Mouse (Mus musculus): ENCODE data around the gene Inpp4b.

Inpp4b gene

DNA sequence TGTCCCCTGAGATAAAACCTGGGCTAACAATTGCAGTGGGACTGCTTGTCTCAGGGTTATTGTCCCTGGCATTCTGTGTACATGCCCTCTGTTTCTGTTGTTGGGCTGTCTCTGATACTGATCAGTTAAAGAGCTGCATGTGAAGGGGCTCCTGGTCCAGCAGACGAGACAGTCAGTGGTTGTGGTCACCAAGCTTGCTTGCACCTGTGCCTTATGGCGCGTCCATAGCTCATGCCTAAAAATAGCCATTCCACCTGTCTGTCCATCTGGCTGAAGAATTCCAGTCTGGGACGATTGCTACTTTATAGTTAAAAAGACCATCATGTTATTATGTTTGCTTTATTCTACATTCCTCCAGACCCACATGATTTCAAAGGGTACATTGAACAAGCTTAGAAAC is 510.8 kb downstream of the Inpp4b start:
- peak; percentile 86 to 89 for DNase-seq

GRCm38 (mm10) chr8:81854543-81854942 is 512.2 kb downstream of the Inpp4b start:
- DNase-seq, result no peak

DNA sequence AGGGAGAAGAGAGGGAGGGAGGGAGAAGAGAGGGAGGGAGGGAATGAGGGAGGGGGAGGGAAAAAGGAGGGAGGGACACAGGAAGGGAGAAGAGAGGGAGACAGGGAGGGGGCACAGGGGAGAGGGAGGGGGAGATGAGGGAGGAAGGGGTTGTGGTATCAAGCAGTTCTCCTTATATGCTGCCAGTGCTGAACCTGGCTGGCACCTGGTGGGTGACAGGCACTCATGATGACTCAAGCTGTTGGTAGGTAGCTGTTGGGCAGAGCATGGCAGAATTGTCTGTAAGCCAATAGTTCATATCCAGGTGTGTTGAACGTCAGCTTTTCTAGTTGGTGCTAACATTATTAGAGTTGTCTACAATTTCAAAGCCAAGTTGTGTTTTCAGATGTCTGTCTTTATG is 512.7 kb downstream of the Inpp4b start:
- DNase-seq, result no peak

GRCm38 (mm10) chr8:81856120-81856519 is 513.8 kb downstream of the Inpp4b start:
- no peak for DNase-seq

- DNase-seq, result no peak
Observed at GRCm38 (mm10) chr8:81856608-81857007, 514.3 kb downstream of the Inpp4b start.

DNA sequence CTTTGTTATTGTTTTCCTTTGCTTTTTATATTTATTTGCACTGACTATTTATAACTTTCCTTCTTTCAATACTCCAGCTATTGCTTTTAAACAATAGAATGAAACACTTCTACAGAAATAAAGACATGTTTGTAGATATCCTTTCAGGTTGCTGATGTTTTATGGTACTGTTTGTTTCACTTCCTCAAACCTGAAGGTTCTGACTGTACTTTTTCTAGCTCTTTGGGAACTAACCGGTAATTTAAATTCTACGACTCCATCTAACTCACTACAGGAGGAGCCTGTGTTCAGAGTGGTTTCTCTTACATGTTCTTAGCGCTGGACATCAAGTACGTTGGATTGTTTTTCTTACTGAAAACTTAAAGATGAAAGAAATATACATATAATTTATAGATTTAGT is 516.0 kb downstream of the Inpp4b start:
- DNase-seq, result no peak

DNA sequence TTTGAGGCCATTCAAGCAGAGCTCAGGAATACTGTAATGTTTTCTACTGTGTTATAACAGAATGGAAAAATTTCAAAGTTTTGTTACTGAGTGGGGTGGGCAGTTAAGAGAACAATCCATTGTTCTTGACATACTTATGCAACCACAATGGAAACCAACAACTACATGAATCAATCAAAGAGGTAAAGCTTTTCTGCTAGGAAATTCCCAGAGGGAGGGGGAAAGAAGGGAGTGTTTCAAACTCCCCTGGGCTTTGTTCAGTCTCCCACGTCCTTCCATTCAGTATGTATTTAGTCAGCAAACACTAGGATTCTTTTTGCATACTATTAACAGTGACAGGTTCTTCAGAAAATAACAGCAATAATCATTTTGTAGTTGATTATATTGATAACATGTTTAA is 517.4 kb downstream of the Inpp4b start:
- DNase-seq, result no peak

- DNase-seq, result no peak
Observed at GRCm38 (mm10) chr8:81861311-81861710, 519.0 kb downstream of the Inpp4b start.

- no peak for DNase-seq
Observed at GRCm38 (mm10) chr8:81862738-81863137, 520.4 kb downstream of the Inpp4b start.

GRCm38 (mm10) chr8:81864318-81864717 is 522.0 kb downstream of the Inpp4b start:
- no peak for DNase-seq

DNA sequence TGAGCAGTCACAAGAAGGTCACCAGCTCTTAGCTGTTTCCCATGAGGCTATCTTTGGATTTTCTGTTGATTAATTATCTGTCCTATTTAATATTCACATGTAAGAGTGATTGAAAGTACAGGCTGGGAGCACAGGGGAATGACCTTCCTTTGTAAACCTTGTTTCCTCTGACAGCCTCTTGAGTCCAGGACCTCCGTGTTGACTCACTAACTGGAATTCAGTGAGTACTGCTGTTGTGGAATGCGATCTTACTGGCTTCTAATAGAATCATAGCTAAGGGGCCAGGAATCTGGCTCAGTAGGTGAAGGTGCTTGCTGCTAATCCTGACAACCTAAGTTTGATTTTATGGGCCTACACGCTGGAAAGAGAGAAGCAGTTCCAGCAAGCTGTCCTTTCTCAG is 523.3 kb downstream of the Inpp4b start:
- DNase-seq, result no peak

DNA sequence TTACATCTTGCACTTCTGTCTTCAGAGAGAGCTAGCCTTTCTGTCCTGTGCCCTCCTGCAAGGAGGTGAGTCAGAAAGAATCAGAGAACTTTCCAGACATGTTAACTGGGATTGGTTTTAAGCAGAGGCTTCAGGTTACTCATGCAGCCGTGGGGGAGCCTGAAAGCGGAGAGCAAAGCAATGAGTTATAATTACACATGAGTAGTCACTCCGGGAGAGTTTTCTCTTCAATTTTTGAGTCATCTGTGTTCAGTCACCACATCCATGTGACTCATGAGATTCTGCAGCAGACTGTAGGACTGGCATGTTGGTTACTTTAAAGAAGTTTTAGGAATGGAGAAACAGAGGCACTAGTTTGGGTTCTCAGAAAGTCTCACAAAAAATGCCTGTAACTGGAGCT is 524.7 kb downstream of the Inpp4b start:
- DNase-seq, result no peak

DNA sequence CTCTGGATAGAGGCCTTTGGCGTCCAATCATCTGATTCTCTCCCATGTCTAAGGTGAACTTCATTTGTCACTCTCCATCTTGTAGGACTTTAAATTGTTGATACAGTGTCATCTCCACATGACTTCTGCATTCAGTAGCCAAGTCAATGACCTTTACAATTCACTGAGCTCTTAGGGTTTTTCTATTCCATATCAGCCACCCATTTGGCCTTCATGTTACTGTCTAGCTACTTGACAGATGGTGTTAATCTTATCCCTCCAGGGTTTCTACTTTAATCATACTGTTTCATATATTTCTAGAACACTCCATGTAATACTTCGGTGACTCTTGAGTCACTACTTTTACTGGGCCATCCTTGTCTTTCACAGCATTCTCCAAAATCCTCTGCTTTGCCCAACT is 528.1 kb downstream of the Inpp4b start:
- DNase-seq, result no peak

DNA sequence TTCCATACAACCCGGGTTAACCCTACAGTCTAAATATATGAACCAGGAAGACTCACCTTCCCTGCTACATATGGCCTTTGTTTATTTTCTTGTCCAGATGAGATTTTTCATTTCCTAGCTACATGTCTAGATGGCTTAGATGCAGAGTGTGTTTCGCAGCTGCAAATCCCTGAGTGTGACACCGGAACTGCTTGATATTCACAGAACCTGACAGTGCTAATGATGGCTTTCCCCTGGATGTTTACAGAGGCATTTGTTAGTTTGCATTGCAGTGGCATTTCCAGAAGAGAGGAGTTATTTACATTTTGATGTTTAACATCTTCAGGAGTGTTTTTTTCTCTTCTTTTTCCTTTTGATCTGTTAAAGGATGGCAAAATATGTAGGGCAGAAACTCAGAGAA is 537.7 kb downstream of the Inpp4b start:
- no peak for DNase-seq

GRCm38 (mm10) chr8:81884195-81884594 is 541.8 kb downstream of the Inpp4b start:
- DNase-seq, result peak; percentile 16 to 20

- DNase-seq, result no peak
Observed at GRCm38 (mm10) chr8:81888843-81889242, 546.5 kb downstream of the Inpp4b start.

- DNase-seq, result no peak
Observed at GRCm38 (mm10) chr8:81893292-81893691, 550.9 kb downstream of the Inpp4b start.

DNA sequence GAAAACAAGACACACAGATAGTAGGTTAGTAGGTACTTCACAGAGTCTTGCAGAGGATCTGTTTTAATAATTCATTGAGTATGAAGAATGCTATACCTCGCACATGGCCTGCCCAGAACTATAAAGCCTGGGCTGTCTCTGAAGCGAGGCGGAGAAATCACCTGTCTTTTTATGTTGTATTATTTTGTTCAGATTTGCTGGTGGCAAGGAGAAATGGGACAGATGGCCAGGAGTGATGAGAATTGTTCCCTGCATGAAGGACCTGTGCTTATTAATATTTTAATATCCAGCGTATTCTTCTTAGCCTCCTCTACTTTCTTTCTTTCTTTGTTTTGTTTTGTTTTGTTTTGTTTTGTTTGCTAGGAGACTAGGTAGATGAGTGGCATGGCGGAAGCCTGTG is 604.5 kb downstream of the Inpp4b start:
- DNase-seq, result peak; percentile 37 to 39

DNA sequence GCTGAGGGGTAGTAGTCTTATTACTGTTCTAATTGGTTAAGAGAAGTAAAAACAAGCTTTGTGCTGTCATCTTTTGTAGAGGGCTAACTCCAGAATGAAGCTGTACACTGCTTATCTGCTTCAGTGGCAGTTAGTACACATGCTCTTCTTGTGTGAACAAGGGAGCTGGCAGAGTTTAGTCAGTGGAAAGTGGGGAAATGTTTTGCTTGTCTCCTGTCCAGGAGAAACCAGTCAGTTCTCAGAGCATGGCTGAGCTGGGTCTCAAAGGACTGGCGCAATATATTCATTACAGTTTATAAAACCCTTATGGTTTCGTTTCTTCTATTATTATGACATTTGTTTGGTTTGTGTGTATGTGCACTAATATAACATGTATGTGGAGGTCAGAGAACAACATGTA is 610.7 kb downstream of the Inpp4b start:
- no peak for DNase-seq

DNA sequence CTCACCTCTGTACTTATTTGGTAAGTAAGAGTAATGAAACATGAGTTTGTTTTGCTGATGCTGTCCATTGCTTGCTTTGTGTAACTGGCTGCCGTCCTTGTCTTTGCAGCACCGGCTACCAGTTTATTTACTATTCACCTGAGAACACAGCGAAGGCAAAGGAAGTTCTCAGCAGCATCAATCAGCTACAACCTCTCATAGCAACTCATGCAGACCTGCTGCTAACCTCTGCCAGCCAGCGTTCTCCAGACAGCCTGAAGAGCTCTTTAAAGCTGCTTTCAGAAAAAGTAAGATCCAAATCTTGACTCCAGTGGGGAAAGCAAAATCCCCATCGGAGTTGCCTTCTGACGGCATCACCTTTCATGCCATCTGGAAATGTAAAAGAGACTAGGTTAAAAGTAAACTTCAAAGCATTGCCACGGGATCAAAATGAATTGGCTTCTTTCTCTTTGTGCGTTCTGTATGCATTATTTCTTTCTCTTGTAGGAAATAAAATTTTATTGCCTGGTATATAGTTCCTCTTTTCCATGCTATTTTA is 642.8 kb downstream of the Inpp4b start:
- DNase-seq, result no peak

DNA sequence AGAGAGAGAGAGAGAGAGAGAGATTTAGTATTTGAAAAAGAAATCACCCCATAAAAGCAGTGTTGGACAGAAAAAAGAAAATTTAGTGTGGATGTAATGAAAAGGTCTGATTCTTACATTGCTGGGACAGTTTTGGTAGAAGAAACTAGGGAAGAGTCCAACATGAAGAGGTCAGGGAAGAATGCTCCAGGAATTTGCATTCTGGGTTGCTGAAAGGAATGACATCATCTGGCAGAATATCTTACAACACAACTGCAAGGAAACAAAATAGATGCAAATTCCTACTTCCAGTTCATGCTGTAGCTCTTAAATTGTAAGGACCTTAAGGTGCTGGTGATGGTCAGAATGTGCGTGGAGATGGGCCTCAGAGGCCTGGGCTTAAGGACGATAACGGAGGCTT is 650.6 kb downstream of the Inpp4b start:
- DNase-seq, result no peak

DNA sequence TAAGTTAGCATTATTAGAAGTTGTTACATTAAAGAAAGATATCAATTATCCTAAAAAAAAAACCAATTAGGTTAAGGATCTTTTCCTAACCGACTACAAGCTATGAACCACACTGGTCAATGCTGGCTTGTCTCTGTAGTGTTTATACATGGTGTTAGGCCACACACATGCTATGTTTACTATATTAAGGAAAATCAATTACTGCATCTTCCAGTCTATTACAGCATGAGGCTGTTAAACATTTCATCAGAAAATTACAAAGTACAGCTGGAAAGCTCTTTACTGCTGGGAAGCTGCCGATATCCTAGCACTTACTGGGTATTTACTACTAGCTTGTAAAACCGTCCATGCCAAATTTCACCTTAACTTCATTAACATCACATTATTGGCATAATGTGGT is 653.9 kb downstream of the Inpp4b start:
- DNase-seq, result no peak

- DNase-seq, result peak; percentile 10 to 13
Observed at GRCm38 (mm10) chr8:81996823-81997222, 654.5 kb downstream of the Inpp4b start.

- DNase-seq, result no peak
Observed at GRCm38 (mm10) chr8:82004158-82004557, 661.8 kb downstream of the Inpp4b start.

DNA sequence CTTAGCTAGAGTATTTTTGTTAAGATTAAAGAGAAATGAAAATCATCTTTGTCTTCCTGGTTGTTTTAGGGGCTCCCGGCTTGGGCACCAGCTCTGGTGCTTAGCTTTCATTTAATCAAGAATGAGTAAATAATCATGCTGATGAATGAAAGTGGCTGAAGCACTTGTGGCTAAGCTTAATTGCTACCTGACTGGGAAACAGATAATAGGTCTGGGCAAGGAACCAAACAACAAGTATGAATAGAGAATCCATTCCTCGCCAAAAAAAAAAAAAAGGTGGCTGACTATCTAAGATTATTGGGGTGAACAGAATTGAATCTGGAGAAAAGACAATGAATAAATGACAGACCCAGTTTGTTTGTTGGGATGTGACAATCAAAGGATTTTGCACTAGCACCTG is 663.1 kb downstream of the Inpp4b start:
- DNase-seq, result no peak

GRCm38 (mm10) chr8:82017792-82018191 is 675.4 kb downstream of the Inpp4b start:
- no peak for DNase-seq
